Mouse (Mus musculus): ENCODE results near the gene Anapc11. TPM values are rescaled to one million over a fixed set of nuclear protein-coding genes. Genes with fewer than 3 reads are reported as not detected.

Anapc11 gene
- polyA plus RNA-seq, 1 experiment from 2014 or later = 176 TPM

- WGBS = 72% methylated on average over 22 of the region's 22 CpGs
- H3K9me3 ChIP-seq (replicated peaks; ENCODE audit: control insufficient read depth, low read length) = no peaks in the 10 kb centered on the region
- no peak overlapping the region for H3K4me2 ChIP-seq (ENCODE audit: low read depth, low read length)
- no peak overlapping the region for H3K27ac ChIP-seq (ENCODE audit: low read length)
- no peak for ATAC-seq (ENCODE audit: insufficient read depth, low FRiP score)
- H3K4me3 ChIP-seq (replicated peaks; ENCODE audit: low read length) = no peak overlapping the region
- no peaks in the 10 kb centered on the region for H3K27me3 ChIP-seq (ENCODE audit: control insufficient read depth, insufficient read depth, low read length)
- no peak overlapping the region for H3K9ac ChIP-seq (ENCODE audit: low read length)
- peaks cover 48% of the 10 kb centered on the region for H3K4me1 ChIP-seq (ENCODE audit: control insufficient read depth, insufficient read depth, low read length)
- peaks cover 5% of the 10 kb centered on the region; the same call in 1 of the 2 replicates for H3K36me3 ChIP-seq (ENCODE audit: control insufficient read depth, insufficient read depth, low read length)
Measured at GRCm38 (mm10) chr11:120627468-120628300, 29.5 kb downstream of the Anapc11 start.

DNA sequence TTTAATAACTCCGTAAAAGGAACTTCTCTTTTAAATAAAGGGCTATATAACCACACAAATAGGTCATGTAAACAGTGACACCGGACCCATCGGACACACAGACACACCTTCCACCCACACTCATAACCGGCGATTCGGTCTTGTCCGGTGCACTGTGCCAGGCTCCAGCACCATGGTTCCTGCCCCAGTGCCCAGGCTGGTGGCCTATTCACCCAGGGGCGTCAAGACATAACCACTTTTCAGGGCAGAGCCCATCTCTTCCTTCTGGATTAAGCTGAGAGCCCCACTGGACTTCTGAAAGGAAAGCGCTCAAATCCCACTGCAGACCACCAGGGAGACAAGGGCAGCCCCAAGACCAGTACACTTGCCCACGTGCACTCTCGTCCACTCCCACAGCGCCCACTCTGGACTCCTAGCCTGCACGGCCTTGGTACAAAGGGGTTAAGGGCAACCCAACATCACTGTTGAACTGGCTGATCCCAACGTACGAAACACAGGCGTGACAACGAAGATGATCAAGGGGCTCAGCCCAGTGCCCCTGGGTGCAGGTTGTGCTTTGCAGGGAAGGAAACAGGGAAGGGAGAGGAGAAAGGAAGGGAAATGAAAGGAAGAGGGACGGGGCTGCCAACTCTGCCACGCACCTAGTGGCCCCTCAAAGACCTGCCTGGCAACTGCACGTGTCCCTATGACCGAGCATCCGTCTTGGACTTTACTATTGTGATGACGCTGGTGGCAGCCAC lies 30.6 kb downstream of the Anapc11 start:
- Histone ChIP-seq H3K27me3 (ENCODE audit: control insufficient read depth, insufficient read depth, low read length) (no peaks in the 10 kb centered on the region), H3K4me2 (ENCODE audit: low read depth, low read length) (peak overlapping the region; percentile 42; the same call in 1 of the 2 replicates), H3K27ac (ENCODE audit: low read length) (peak overlapping the region; percentile 96), H3K9me3 (replicated peaks; ENCODE audit: control insufficient read depth, low read length) (no peaks in the 10 kb centered on the region), H3K36me3 (ENCODE audit: control insufficient read depth, insufficient read depth, low read length) (peaks cover 5% of the 10 kb centered on the region; the same call in 1 of the 2 replicates), H3K4me1 (ENCODE audit: control insufficient read depth, insufficient read depth, low read length) (peaks cover 47% of the 10 kb centered on the region), H3K4me3 (replicated peaks; ENCODE audit: low read length) (peak overlapping the region; percentile 32), H3K9ac (ENCODE audit: low read length) (0 out of 2 replicates have a peak overlapping the region, but pooled peaks have one; percentile 26)
- 90% methylated on average over 23 of the region's 23 CpGs for WGBS
- ATAC-seq (ENCODE audit: insufficient read depth, low FRiP score) = no peak

DNA sequence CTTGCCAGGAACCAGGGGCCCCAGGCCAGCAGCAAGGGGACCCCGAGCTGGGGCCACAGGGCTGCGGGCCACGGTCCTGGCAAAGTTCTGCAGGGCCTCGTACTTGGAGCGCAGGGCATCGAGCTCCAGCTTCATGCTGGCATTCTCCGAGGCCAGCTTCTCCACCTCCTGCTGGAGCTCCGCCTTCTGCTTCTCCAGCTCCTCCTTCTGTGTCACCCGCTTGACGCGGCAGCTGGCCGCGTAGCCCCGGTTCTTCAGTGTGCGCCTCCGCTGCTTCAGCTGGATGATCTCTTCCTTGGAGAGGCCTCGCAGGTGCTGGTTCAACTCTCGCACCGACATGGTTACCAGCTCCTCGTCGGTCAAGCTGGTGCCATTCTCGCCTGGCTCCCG lies 31.1 kb downstream of the Anapc11 start:
- H3K4me3 ChIP-seq (replicated peaks; ENCODE audit: low read length) = peak overlapping the region; percentile 32
- no peak for ATAC-seq (ENCODE audit: insufficient read depth, low FRiP score)

DNA sequence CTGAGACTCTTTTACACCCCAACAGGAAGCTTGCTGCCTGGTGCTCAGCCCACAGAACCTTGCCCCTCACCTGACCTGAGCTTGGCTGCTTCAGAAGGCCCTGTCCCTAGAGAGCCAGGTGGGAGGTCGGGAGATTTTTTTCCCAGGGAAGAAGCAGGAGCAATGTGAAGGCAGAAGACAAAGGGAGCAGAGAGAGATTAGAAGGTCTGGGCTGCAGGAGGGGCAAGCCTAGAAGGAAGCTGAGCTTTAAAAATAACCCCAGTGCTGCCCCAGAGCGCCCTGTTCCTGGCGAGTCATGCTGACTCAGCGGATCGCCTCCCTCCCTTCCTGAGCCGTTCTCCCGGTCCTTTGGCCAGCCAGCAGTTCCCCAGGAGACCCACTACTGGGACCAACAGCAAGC lies 31.7 kb downstream of the Anapc11 start:
- Histone ChIP-seq H3K36me3 (ENCODE audit: control insufficient read depth, insufficient read depth, low read length) (peaks cover 5% of the 10 kb centered on the region; the same call in 1 of the 2 replicates), H3K9ac (ENCODE audit: low read length) (peak overlapping the region; percentile 67), H3K9me3 (replicated peaks; ENCODE audit: control insufficient read depth, low read length) (no peaks in the 10 kb centered on the region), H3K27ac (ENCODE audit: low read length) (peak overlapping the region; percentile 96), H3K4me3 (replicated peaks; ENCODE audit: low read length) (peak overlapping the region; percentile 32), H3K27me3 (ENCODE audit: control insufficient read depth, insufficient read depth, low read length) (no peaks in the 10 kb centered on the region), H3K4me1 (ENCODE audit: control insufficient read depth, insufficient read depth, low read length) (peaks cover 45% of the 10 kb centered on the region), H3K4me2 (ENCODE audit: low read depth, low read length) (peak overlapping the region; percentile 42)
- WGBS = 34% methylated on average over 7 of the region's 7 CpGs
- no peak for ATAC-seq (ENCODE audit: insufficient read depth, low FRiP score)

More for the DNA sequence above, 31.1 kb downstream of the Anapc11 start:
- Histone ChIP-seq H3K9me3 (replicated peaks; ENCODE audit: control insufficient read depth, low read length) (no peaks in the 10 kb centered on the region), H3K27ac (ENCODE audit: low read length) (peak overlapping the region; percentile 96), H3K36me3 (ENCODE audit: control insufficient read depth, insufficient read depth, low read length) (peaks cover 5% of the 10 kb centered on the region; the same call in 1 of the 2 replicates), H3K4me2 (ENCODE audit: low read depth, low read length) (peak overlapping the region; percentile 42), H3K4me1 (ENCODE audit: control insufficient read depth, insufficient read depth, low read length) (peaks cover 45% of the 10 kb centered on the region), H3K9ac (ENCODE audit: low read length) (peak overlapping the region; percentile 67), H3K27me3 (ENCODE audit: control insufficient read depth, insufficient read depth, low read length) (no peaks in the 10 kb centered on the region)
- WGBS = 71% methylated on average over 23 of the region's 23 CpGs

- 38% methylated on average over 5 of the region's 5 CpGs for whole genome bisulfite sequencing
- no peaks in the 10 kb centered on the region for H3K9me3 ChIP-seq (replicated peaks; ENCODE audit: control insufficient read depth, low read length)
- H3K36me3 ChIP-seq (ENCODE audit: control insufficient read depth, insufficient read depth, low read length) = peaks cover 5% of the 10 kb centered on the region; the same call in 1 of the 2 replicates
- H3K9ac ChIP-seq (ENCODE audit: low read length) = peak overlapping the region; percentile 67
- peak overlapping the region; percentile 42 for H3K4me2 ChIP-seq (ENCODE audit: low read depth, low read length)
- no peaks in the 10 kb centered on the region for H3K27me3 ChIP-seq (ENCODE audit: control insufficient read depth, insufficient read depth, low read length)
- H3K4me3 ChIP-seq (replicated peaks; ENCODE audit: low read length) = peak overlapping the region; percentile 32
- H3K27ac ChIP-seq (ENCODE audit: low read length) = peak overlapping the region; percentile 96
- H3K4me1 ChIP-seq (ENCODE audit: control insufficient read depth, insufficient read depth, low read length) = peaks cover 40% of the 10 kb centered on the region
- no peak for ATAC-seq (ENCODE audit: insufficient read depth, low FRiP score)
Measured at GRCm38 (mm10) chr11:120630401-120630871, 32.2 kb downstream of the Anapc11 start.

- no peaks in the 10 kb centered on the region for H3K9me3 ChIP-seq (replicated peaks; ENCODE audit: control insufficient read depth, low read length)
- H3K9ac ChIP-seq (ENCODE audit: low read length) = peak overlapping the region; percentile 99
- peaks cover 5% of the 10 kb centered on the region; the same call in 1 of the 2 replicates for H3K36me3 ChIP-seq (ENCODE audit: control insufficient read depth, insufficient read depth, low read length)
- ATAC-seq (ENCODE audit: insufficient read depth, low FRiP score) = no peak
- H3K4me2 ChIP-seq (ENCODE audit: low read depth, low read length) = peak overlapping the region; percentile 82
- H3K4me1 ChIP-seq (ENCODE audit: control insufficient read depth, insufficient read depth, low read length) = peaks cover 39% of the 10 kb centered on the region
- 22% methylated on average over 7 of the region's 7 CpGs for WGBS
- no peaks in the 10 kb centered on the region for H3K27me3 ChIP-seq (ENCODE audit: control insufficient read depth, insufficient read depth, low read length)
- H3K27ac ChIP-seq (ENCODE audit: low read length) = peak overlapping the region; percentile 96
- peak overlapping the region; percentile 91 for H3K4me3 ChIP-seq (replicated peaks; ENCODE audit: low read length)
Measured at GRCm38 (mm10) chr11:120630881-120631725, 32.9 kb downstream of the Anapc11 start.

DNA sequence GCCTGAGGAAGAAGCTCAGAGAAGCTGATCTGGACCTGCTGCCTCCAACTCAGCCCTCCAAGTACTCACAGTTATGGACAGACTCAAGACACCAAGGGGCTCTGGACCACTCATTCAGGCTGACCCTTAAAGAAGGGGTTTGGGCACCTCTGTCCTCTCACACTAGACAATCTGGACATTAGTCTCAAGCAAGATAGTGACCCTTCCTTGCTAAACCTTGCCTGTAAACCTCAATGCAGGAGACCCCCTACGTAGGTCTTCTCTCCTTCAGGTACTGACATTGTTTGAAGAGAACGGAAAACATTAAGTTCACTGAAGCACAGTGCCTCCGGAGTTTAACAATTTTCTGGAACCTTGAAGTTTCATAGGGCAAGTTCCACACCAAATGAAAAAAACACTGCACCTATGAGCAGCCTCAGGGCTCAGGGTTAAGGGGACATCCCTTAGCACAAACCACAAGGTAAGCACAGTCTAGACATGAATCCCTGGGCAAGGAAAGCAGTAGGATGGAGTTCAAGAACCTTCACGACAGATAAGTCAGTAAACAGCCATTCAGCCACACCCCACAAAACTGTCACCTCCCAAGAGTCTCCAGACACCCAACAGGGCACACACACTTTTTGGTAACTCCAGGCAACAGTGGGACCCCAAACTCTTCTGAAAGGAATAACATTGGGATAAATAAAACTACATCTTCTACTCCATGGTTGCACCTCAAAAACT lies 33.7 kb downstream of the Anapc11 start:
- Histone ChIP-seq H3K4me2 (ENCODE audit: low read depth, low read length) (peak overlapping the region; percentile 82), H3K9ac (ENCODE audit: low read length) (peak overlapping the region; percentile 99), H3K27me3 (ENCODE audit: control insufficient read depth, insufficient read depth, low read length) (no peaks in the 10 kb centered on the region), H3K27ac (ENCODE audit: low read length) (peak overlapping the region; percentile 96), H3K4me1 (ENCODE audit: control insufficient read depth, insufficient read depth, low read length) (peaks cover 39% of the 10 kb centered on the region), H3K9me3 (replicated peaks; ENCODE audit: control insufficient read depth, low read length) (no peaks in the 10 kb centered on the region), H3K36me3 (ENCODE audit: control insufficient read depth, insufficient read depth, low read length) (peaks cover 5% of the 10 kb centered on the region; the same call in 1 of the 2 replicates), H3K4me3 (replicated peaks; ENCODE audit: low read length) (peak overlapping the region; percentile 91)
- WGBS = 38% methylated on average over 4 of the region's 4 CpGs
- ATAC-seq (ENCODE audit: insufficient read depth, low FRiP score) = no peak

Data from stomach, embryonic 16.5 days (tissue).